Mouse (Mus musculus) c-Kit-negative CD71-positive TER-119-positive erythroid progenitor cells, embryonic 14.5 days (primary cell): ENCODE results near the gene Gm609.

Experiments used
- DNase-seq: peaks from one replicate; pipeline ENCODE4 v3.0.0-alpha.2; 2013; ENCODE audit warnings: low read depth, low spot score

The Gm609 gene

GRCm38 (mm10) chr16:45397440-45397839 lies 95.3 kb downstream of the Gm609 start:
- DNase-seq, result no peak

DNA sequence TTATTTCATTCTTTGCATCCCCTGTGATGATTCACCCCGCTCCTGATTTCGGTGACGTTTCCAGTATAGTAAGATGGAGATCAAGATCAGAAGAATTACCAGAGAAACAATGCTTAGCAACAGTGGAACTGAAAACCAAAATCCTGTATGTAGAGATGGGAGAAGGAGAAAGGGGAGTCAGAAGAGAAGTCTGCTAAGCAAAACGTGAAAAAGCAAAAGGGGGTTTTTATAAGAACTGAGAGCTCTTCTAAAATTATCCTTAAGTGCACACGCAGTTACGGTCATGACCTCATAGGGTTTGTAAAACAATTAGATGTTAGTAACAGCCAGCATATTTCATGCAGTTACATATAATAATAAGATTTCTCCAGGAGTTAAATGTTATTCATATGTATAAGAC lies 100.5 kb downstream of the Gm609 start:
- DNase-seq, result no peak

- no peak for DNase-seq
Measured at GRCm38 (mm10) chr16:45391680-45392079, 101.1 kb downstream of the Gm609 start.

DNA sequence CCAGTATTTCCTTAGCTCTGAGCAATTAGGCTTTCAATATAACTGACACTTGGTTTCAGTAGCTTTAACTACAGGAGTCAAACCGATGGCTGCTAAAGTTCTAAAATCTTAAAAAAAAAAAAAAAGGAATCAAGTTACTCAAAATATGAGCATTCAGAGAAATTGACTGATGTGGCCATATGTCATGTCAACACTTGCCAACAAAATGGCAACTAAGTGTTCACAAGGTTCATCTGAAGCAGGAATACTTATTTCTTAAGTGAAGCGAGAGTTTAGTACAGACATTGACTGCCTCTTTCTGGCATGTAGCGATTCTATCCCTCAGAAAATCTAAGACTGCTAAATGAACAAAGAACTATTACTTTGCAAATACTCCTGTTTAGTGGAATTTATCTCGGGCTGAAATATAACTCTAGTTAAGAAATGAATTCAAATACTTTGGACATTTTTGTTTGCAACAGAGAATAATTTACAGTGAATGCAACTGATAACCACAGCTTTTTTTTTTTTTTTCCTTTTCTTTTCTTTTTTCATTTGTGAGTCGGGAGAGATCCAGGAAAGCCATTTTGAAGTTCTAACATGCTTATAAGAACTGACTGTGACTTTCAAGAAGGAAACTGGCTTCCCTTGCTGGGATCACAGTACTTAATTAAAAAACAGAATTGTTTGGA lies 102.3 kb downstream of the Gm609 start:
- no peak for DNase-seq

- no peak for DNase-seq
Measured at GRCm38 (mm10) chr16:45389833-45390232, 102.9 kb downstream of the Gm609 start.

- DNase-seq, result no peak
Measured at GRCm38 (mm10) chr16:45389041-45389440, 103.7 kb downstream of the Gm609 start.

DNA sequence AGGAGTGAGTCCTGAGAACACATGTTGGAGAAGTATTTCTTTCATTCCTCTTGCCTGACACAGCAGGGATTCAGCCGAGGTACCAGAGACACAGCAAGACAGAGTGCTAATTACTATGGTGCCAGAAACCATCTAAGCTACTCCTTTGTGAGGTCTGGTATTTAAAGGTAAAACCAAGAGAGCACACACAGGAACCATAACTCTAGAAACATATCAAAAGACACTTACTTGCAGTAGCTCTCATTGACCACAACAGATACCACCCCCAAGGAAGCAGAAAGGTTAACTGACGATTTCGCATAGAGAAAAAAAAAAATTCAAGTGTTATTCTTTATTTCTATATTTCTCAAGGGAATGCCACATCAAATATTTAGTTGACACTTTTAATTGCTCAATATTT lies 111.0 kb downstream of the Gm609 start:
- no peak for DNase-seq

- DNase-seq, result no peak
Measured at GRCm38 (mm10) chr16:45378959-45379358, 113.8 kb downstream of the Gm609 start.

DNA sequence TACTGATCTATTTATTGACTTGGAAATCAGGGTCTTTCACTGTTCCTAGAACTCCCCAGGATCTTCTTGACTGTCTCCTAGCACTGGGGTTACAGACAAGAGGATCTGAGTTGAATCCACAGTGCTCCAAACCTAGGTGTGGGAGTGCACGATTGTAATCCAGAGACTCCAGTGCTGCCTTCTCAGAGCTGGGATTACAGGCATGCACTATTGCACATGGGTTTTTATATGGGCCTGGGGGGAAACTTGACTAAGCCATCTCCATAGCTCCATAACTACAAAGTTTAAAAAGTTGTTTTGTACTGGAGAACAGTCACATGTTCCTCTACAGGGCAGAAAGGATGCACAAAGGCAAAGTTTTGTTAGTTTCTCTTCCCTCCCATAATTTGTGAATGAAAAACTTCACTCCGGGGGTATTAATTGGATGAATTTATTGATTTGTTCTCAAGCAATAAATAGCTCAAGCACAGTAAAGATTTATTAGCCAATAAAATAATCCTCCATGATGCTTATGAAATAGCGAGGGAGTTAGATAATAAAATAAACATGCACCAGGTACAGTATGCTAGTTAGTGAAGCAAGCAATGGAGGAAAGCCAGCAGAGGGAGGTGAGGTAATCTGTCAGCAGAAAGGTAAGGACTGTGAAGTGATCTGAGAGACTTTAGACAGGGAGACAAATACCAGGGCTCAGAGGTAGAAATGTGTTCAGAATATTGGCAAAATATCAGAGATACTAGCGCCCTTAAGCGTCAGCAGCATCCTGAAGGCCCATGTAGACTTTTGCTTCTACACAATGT lies 114.4 kb downstream of the Gm609 start:
- DNase-seq, result no peak

DNA sequence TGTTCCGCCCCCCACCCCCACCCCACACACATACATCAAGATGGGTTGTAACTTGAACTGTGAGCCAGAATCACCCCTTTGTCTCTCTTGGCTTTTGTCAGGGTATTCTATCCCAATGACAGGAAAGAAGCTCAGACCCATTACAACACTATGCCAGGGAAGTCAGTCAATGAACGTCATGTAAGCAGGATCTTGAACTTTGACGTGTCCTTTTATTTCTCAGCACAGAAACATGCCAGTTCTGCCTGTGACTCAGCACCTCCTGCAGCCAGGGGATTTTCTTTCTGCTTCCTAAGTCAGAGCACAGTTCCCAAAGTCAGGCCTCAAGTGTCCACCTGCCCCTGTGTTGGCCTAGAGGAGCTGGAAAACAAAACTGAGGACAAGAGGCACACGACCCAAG lies 115.4 kb downstream of the Gm609 start:
- DNase-seq, result no peak

- DNase-seq, result no peak
Measured at GRCm38 (mm10) chr16:45376812-45377211, 116.0 kb downstream of the Gm609 start.

DNA sequence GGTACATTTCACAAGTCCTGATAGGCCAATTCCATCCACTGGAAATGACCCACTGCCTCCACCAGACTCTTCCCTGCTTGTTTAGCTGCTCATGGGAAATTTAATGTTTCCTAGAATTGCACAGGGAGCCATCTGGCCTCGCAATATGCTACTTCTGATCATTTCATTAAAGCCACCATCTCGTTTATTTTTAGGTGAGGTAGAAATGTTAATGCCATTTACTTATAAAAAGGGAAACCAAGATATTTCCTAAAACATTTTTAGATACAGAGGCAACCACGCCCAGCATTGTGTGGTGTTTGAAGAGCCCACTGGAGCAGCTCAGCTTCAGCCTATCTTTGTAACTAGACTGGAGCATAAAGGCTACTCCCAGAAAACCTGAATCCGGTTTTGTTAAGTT lies 116.5 kb downstream of the Gm609 start:
- no peak for DNase-seq

DNA sequence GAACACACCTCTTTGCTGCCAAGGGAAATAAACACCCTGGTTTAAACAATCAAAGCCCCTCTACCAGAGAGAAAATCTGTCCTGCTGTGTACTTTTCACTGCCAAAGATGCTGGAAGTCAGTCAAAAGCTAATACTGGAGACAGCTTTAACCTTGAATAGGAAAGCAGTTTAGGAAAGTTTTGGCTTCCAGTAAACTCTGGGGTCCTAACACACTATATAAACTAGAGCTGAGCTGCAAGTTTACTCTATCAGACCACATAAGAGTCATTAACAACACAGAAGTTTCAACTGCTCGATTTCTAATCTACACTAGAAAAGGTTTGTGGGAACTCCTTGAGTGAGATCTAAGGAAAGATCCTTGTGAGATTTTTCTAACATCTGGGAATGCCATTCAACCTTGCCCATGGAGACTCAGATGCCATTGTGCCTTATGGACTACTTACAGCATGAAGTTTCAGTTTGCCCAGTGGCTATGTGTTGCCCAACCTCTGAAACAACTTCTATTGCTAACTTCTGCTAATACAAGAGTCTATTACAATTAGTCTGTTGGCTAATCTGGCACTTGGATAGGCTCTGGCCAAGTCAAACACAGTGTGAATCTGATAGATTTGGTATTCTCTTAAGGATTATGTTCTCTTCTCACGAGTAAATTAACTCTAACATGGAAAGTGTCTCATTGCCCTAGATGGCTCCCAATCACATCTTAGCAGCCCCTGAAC lies 117.1 kb downstream of the Gm609 start:
- DNase-seq, result no peak

- DNase-seq, result no peak
Measured at GRCm38 (mm10) chr16:45374074-45374473, 118.7 kb downstream of the Gm609 start.

GRCm38 (mm10) chr16:45371076-45371475 lies 121.7 kb downstream of the Gm609 start:
- no peak for DNase-seq

- DNase-seq, result no peak
Measured at GRCm38 (mm10) chr16:45369285-45369965, 123.3 kb downstream of the Gm609 start.

GRCm38 (mm10) chr16:45366111-45366510 lies 126.7 kb downstream of the Gm609 start:
- no peak for DNase-seq

DNA sequence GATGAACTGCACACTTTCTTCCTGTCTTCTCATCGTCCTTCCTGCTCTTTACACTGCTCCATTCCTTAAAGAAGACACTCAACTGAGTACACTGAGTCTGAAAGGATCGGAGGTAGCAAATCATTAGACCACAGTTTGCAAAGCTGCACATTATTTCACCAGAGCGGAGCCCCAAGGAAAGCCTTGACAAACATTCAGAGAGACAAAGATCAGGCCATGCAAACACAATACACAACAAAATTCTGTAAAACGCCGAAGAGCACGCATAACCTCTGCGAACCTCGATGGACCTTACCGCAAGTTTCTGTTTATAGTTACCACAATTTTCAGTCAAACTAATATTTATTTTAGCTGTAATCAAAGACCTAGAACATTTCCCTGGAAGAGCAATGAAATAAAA lies 127.4 kb downstream of the Gm609 start:
- DNase-seq, result no peak

DNA sequence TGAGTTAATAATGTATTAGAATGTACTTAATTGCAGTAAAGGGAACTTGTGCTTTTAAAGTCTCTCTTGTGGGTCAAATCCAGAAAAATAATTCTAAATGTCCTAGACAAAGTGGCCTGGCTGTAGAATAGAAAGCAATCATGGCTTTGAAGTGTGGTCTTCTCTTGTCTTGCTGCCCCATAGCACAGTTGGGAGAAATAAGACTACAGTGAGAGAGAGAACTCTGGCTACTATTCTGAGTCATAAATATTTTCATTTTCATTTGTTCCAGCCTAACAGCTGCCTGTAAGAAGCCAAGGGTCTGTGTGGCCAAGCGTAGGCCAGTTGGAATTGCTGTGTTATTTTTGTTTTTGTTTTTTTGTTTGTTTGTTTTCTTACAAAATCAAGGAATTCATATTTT lies 128.1 kb downstream of the Gm609 start:
- no peak for DNase-seq

DNA sequence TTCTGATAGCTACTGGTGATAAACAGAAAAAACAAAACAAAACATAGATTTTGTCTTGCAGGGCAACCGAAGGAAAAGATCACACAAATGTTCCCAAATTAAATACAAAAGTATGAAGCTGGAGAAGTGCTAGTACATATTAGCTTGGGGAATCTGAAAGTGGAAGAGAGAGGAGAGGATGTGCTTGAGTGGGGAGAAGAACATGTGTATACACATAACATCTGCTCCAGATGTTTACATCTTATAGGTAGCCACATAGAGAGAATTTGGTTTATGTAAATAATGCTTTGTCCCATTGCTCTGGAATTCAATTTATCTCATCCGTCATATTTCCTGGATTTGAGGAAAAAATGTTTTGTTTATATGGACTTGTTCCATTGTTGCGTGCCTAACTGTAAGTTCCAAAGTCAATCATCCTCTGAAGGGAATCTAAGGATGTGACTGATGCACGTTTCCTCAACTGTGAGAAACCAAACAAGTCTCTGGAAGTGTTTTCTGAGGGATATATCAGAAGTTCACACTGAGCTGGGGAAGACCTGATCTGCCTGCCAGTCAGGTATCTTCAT lies 129.2 kb downstream of the Gm609 start:
- DNase-seq, result no peak
